Mouse (Mus musculus): ENCODE measurements around the gene Banp.

Banp gene

GRCm38 (mm10) chr8:121949222-121949800 is at the start of gene Banp:
Gene Banp, plus strand, starts transcription at chr8:121949750.
- in situ Hi-C loops (cut with MseI, MboI) = no loop called here

DNA sequence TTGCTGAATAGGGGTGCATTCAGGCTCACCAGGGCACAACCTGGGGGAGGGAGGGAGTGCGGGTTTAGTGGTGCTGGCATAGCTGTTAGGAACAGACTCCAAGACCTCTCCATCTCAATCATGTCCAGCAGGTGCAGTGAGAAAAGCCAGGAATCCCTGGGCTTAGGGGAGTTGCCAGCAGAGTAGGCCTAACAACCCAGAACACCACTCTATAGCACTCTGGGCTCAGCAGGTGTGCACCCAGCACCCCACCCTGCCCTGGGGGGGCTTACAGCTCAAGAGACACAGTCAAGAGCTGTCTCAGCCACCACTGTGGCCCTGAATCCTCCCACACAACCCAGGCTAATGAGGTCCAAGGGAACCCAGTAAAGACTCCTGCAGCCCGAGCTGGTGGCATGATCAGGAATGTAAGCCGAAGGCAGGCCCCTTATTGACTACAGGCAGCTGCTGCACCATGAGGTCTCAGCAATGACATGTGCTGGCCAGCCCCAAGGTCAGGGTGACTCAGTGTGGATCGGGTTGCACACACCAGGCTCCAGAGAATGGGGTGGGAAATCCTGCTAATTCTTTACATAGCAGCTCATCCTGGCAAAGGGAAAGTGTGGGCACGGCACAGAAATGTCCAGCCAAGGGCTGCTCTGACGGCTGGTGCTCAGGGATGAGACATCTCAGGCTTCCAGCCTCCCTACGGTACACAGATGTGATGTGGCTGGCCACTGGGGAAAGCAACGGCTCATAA is 47.9 kb upstream of the Banp start:
- in situ Hi-C loops (cut with MseI, MboI) = no loop called here

DNA sequence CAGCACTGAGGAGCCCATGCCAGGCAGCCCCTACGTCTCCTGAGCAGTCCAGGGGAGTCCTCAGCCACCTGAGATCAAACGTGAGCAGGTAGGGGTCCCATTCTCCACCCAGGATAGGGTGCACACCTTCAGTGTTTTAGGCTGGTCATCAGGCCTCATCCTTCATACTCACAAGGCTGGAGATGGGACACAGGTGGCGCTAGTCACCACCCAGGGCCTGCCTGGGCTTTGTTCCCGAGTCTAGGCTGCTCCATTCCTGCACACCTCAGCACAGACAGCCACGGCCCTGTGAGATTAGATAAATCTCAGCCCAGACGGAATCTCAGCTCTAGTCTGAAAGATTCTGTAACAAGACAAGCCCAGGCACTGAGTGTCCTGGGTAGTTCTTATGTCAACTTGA is 45.6 kb upstream of the Banp start:
- in situ Hi-C loops (cut with MseI, MboI) = no loop called here

DNA sequence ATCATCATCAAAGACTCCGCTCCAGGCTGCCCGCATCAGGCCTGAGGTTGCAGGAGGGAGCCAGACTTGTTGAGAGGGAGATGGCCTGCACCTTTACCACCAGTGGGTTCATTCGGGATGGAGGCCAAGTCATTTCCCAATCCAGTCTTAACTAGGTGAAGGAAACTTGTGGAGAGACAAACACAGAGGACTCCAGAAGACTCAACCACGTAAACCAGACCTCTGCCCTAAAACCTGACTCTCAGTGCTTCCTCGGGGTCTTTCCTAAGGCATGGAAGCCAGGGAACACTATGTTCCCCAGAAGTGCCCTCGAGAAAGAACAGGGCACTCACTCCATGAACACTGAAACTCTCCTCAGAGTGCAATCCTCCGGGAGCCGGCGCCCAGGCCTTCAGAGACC is 44.6 kb upstream of the Banp start:
- in situ Hi-C loops (cut with MseI, MboI) = loop anchor here in 1 of 2 experiments (5.0 kb wide), 1 partner anchor 53 kb away; no protein-coding TSS in a partner anchor

- in situ Hi-C loops (cut with MseI, MboI) = loop anchor here in 1 of 2 experiments (5.0 kb wide), 1 partner anchor 53 kb away; no protein-coding TSS in a partner anchor
Observed at GRCm38 (mm10) chr8:121905420-121905819, 44.1 kb upstream of the Banp start.

GRCm38 (mm10) chr8:121905864-121906263 is 43.7 kb upstream of the Banp start:
- in situ Hi-C loops (cut with MseI, MboI) = loop anchor here in 1 of 2 experiments (5.0 kb wide), 1 partner anchor 54 kb away; no protein-coding TSS in a partner anchor

GRCm38 (mm10) chr8:121906542-121907512 is 42.7 kb upstream of the Banp start:
- in situ Hi-C loops (cut with MseI, MboI) = loop anchor here in 1 of 2 experiments (5.0 kb wide), 1 partner anchor 55 kb away; no protein-coding TSS in a partner anchor

GRCm38 (mm10) chr8:121907587-121908248 is 41.8 kb upstream of the Banp start, which contains the start of gene Slc7a5:
Gene Slc7a5, minus strand, starts transcription at chr8:121907694.
- in situ Hi-C loops (cut with MseI, MboI) = loop anchor here in 1 of 2 experiments (5.0 kb wide), 1 partner anchor 55 kb away; no protein-coding TSS in a partner anchor

- in situ Hi-C loops (cut with MseI, MboI) = loop anchor here in 1 of 2 experiments (5.0 kb wide), 1 partner anchor 56 kb away; no protein-coding TSS in a partner anchor
Observed at GRCm38 (mm10) chr8:121908378-121909147, 41.0 kb upstream of the Banp start.

GRCm38 (mm10) chr8:121909148-121909541 is 40.4 kb upstream of the Banp start:
- in situ Hi-C loops (cut with MseI, MboI) = loop anchor here in 1 of 2 experiments (5.0 kb wide), 1 partner anchor 57 kb away; no protein-coding TSS in a partner anchor

- in situ Hi-C loops (cut with MseI, MboI) = loop anchor here (5.0 kb wide), 2 partner anchors 57 to 62 kb away; no protein-coding TSS in a partner anchor
Observed at GRCm38 (mm10) chr8:121909663-121910062, 39.9 kb upstream of the Banp start.

DNA sequence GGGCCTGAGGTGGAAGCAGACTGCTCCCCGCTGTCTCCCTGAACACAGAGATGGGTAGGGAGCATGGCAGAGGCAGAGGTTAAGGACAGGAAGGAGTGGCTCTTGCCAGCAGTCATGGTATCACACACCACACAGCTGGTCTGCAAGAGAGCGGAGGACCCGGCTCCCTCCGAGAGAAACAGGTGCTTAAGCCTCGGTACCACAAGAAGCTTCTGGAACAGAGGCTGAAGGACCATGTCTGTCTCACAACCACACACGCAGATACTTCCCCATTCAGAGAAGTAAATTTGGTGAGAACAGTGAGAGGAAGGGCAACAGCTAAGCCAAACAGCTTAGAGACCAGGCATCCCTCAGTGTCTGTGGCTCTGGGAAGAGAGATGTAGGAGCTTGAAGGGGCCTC is 38.1 kb upstream of the Banp start:
- in situ Hi-C loops (cut with MseI, MboI) = loop anchor here in 1 of 2 experiments (5.0 kb wide), 1 partner anchor 64 kb away; no protein-coding TSS in a partner anchor

DNA sequence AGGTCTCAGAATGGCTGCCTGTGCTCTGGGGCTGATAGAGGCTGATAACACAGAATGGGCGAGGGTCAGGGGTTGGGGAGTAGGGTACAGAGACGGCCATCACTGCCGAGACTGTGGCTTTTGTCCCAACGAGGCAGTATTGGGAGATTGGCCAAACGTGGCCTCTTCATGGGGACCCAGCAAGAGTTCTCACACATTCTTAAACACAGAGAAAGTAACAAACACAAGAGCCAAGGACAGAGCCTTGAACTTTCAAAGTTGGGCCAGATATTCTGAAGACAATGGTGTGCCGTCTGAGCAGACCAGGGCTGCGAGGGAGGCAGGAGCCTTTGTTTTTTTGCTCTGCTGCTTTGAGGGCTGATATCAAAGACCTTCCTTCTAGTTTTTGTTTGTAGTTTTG is 37.6 kb upstream of the Banp start:
- in situ Hi-C loops (cut with MseI, MboI) = loop anchor here in 1 of 2 experiments (5.0 kb wide), 1 partner anchor 65 kb away; no protein-coding TSS in a partner anchor

- in situ Hi-C loops (cut with MseI, MboI) = loop anchor here in 1 of 2 experiments (5.0 kb wide), 1 partner anchor 66 kb away; no protein-coding TSS in a partner anchor
Observed at GRCm38 (mm10) chr8:121912831-121913230, 36.7 kb upstream of the Banp start.

GRCm38 (mm10) chr8:121913378-121913777 is 36.2 kb upstream of the Banp start:
- in situ Hi-C loops (cut with MseI, MboI) = loop anchor here in 1 of 2 experiments (5.0 kb wide), 1 partner anchor 66 kb away; no protein-coding TSS in a partner anchor

DNA sequence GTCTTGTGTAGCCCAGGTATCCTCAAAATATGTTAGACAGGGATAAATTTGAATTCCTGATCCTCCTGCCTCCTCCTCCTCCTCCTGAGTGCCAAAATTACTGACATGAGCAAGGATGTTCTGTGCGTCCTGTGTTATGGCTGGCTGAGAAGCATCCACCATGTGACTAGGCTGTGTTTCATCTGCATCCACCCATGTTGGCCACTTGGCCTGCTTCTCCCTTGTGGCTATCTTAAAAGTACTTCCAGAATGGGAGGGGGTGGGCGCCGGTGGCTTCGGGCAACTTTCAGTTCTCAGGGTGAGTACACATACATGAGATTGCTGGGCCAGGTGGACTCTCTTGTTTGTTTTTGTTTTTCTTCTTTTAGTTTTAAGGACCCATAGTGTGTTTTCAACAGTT is 30.4 kb upstream of the Banp start:
- in situ Hi-C loops (cut with MseI, MboI) = no loop called here

GRCm38 (mm10) chr8:121919731-121920130 is 29.8 kb upstream of the Banp start:
- in situ Hi-C loops (cut with MseI, MboI) = no loop called here

- in situ Hi-C loops (cut with MseI, MboI) = no loop called here
Observed at GRCm38 (mm10) chr8:121921582-121921981, 28.0 kb upstream of the Banp start.

DNA sequence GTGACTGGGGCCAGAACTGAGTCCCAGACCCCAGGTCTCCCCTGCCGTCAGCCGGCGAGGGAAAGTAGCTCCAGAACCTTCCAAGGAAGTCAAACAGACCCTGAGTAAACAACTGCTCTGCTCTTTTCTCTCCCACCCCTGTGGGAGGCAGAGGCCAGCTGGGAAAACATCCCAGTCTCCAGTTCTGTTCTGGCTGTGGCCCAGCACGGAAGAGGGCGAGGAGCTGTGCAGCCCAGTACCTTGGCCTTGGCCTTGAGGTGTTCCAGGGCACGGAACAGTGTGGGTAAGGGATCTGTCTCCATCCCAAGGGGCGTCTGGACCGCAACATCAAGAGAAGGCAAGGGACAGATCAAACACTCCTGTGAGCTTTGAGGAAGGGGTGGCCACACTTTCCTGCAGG is 27.4 kb upstream of the Banp start:
- in situ Hi-C loops (cut with MseI, MboI) = no loop called here

DNA sequence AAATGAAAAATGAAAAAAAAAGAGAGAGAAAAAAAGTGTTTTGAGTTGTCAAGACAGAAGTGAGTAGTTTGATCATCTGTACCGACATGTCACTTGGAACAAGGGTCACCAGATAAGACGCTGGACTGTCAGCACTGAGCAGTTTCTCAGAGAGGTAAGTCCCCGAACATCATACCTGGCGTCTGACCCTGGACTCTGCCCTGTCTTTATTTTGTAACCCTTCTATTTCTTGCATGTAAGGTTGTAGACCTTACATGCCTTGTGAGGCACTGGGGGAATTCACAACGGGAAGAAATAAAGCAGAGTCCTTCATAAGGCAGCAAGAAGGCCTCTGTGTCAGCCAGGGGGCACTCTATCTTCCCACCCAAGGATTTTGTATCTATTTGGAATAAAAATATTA is 24.9 kb upstream of the Banp start:
- in situ Hi-C loops (cut with MseI, MboI) = no loop called here
